Mouse (Mus musculus): ENCODE results near the gene H2-T22. TPM values are rescaled to one million over a fixed set of nuclear protein-coding genes. Genes with fewer than 3 reads are reported as not detected.
A peak's percentile ranks its signal among the peaks of the same experiment; 100 is the strongest.
"Not testable (repeated sequence)": the region's sequence is repeated elsewhere in the genome, so short reads cannot be mapped to it uniquely, and the experiment has no call there.

Gene H2-T22
- polyA plus RNA-seq, 1 experiment from 2014 or later, result 6.2 TPM

DNA sequence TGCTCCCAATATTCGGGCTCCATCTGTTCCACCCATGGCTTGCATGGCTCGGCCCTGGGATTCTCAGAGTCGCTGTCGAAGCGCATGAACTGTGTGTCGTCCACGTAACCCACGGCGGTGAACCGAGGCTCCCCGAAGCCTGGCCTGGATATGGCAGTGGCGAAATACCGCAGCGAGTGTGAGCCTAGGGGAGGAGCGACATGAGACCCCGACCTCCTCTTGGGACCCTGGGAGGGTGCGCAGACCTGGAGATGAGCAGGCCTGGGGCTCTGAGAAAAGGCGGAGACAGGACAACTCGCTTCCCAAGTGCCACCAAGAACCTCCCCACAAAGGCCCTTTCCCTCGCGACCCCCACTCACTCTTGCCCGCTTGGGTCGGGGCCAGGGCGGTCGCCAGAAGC is 15.4 kb upstream of the H2-T22 start:
- not testable (repeated sequence) for H3K9me3 ChIP-seq (replicated peaks; ENCODE audit: control insufficient read depth, low read length, poor library complexity, severe bottlenecking); H3K4me2 ChIP-seq (ENCODE audit: low read length); H3K9ac ChIP-seq (ENCODE audit: low read depth, low read length); H3K27me3 ChIP-seq (ENCODE audit: control insufficient read depth, insufficient read depth, low read depth, low read length); H3K36me3 ChIP-seq (ENCODE audit: control insufficient read depth, insufficient read depth, low read length); H3K4me3 ChIP-seq (ENCODE audit: low read depth, low read length); H3K4me1 ChIP-seq (ENCODE audit: control insufficient read depth, insufficient read depth, low read length); H3K27ac ChIP-seq (ENCODE audit: low read length); ATAC-seq
- WGBS, result 93% methylated on average over 23 of the region's 25 CpGs

DNA sequence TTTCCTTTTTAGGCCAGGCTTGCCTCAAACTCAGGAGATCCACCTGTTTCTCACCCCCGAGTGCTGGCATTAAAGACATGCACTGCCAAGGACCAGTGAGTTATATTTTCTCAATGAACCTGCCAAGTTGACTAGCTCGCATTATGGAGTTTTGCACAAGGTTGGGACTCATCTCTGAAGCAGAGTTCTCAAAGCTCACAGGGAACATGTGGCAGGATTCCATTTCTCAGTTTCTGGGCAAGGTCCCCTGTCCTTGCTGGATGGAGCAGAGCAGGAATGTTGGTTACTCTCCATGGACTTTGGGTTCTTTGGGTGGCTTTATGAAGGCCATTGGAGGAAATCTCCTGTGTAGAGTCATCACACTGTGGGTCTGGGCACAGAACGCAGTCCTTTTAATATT is 739 bp upstream of the H2-T22 start:
- Histone ChIP-seq H3K4me2 (ENCODE audit: low read length) (peak overlapping the region; percentile 66), H3K27me3 (ENCODE audit: control insufficient read depth, insufficient read depth, low read depth, low read length) (no peaks in the 10 kb centered on the region), H3K9ac (ENCODE audit: low read depth, low read length) (no peak overlapping the region), H3K9me3 (replicated peaks; ENCODE audit: control insufficient read depth, low read length, poor library complexity, severe bottlenecking) (no peaks in the 10 kb centered on the region), H3K36me3 (ENCODE audit: control insufficient read depth, insufficient read depth, low read length) (no peaks in the 10 kb centered on the region), H3K27ac (ENCODE audit: low read length) (no peak overlapping the region), H3K4me3 (ENCODE audit: low read depth, low read length) (no peak overlapping the region), H3K4me1 (ENCODE audit: control insufficient read depth, insufficient read depth, low read length) (0 out of 2 replicates have a peak, but pooled peaks cover 4% of the 10 kb centered on the region)
- WGBS, result 89% methylated on average over 3 of the region's 3 CpGs
- no peak for ATAC-seq

DNA sequence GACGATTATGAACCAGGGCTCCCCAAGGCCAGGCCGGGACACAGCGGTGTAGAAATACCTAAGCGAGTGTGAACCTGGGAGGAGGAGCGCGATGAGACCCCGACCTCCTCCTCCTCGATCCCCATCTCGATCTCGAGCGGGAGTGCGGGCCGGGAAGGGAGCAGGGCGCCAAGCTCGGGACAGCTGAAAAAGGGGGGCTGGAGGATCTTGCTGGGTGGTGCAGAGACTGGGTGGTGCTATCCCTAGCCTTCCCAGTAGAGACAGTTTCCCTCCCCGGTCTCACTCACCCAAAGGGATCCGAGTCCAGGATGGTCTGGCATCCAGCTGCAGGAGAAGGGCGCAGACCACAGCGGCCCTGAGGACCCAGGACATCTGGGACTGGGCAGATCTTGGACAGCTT is 492 bp downstream of the H2-T22 start:
- H3K27me3 ChIP-seq (ENCODE audit: control insufficient read depth, insufficient read depth, low read depth, low read length); H3K27ac ChIP-seq (ENCODE audit: low read length); H3K36me3 ChIP-seq (ENCODE audit: control insufficient read depth, insufficient read depth, low read length); H3K9me3 ChIP-seq (replicated peaks; ENCODE audit: control insufficient read depth, low read length, poor library complexity, severe bottlenecking); H3K4me1 ChIP-seq (ENCODE audit: control insufficient read depth, insufficient read depth, low read length): not testable (repeated sequence)
- peak overlapping the region; percentile 66 for H3K4me2 ChIP-seq (ENCODE audit: low read length)
- peak overlapping the region; percentile 37 for H3K4me3 ChIP-seq (ENCODE audit: low read depth, low read length)
- ATAC-seq, result peak; percentile 66
- 0% methylated on average over 16 of the region's 19 CpGs for WGBS
- peak overlapping the region; percentile 42; the same call in 1 of the 2 replicates for H3K9ac ChIP-seq (ENCODE audit: low read depth, low read length)

DNA sequence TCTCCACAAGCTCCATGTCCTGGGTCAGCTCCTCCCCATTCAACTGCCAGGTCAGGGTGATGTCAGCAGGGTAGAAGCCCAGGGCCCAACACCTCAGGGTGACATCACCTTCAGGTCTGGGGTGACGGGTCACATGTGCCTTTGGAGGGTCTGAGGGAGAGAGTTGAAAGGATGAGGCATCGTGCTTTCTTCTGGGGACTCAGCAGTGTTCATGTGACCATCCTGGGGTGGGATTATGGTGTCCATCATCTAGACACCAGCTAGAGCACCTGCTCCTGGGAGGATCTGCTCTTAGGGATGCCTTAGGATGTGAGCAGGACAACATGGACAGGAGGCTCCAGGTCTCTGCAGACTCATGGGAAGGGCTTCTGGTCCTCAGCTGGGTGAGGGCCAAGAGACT is 1.9 kb downstream of the H2-T22 start:
- WGBS, result 80% methylated on average over 2 of the region's 2 CpGs
- not testable (repeated sequence) for ATAC-seq; H3K36me3 ChIP-seq (ENCODE audit: control insufficient read depth, insufficient read depth, low read length)

DNA sequence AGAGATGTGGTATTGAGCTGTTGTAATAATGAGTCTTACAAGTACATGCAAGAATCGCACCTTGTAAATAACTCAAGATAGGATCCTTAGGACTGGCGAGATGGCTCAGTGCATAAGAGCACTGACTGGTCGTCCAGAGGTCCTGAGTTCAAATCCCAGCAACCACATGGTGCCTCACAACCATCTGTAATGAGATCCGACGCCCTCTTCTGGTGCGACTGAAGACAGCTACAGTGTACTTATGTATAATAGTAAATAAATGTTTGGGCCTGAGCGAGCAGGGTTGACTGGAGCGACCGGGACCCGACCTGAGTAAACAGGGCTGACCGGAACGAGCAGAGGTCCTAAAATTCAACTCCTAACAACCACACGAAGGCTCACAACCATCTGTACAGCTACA is 6.4 kb downstream of the H2-T22 start:
- not testable (repeated sequence) for H3K27me3 ChIP-seq (ENCODE audit: control insufficient read depth, insufficient read depth, low read depth, low read length); ATAC-seq; H3K9me3 ChIP-seq (replicated peaks; ENCODE audit: control insufficient read depth, low read length, poor library complexity, severe bottlenecking); H3K27ac ChIP-seq (ENCODE audit: low read length); H3K4me2 ChIP-seq (ENCODE audit: low read length); H3K4me3 ChIP-seq (ENCODE audit: low read depth, low read length); H3K36me3 ChIP-seq (ENCODE audit: control insufficient read depth, insufficient read depth, low read length); H3K9ac ChIP-seq (ENCODE audit: low read depth, low read length); H3K4me1 ChIP-seq (ENCODE audit: control insufficient read depth, insufficient read depth, low read length)
- 88% methylated on average over 13 of the region's 13 CpGs for WGBS

More for the DNA sequence above, 1.9 kb downstream of the H2-T22 start:
- H3K9ac ChIP-seq (ENCODE audit: low read depth, low read length); H3K27me3 ChIP-seq (ENCODE audit: control insufficient read depth, insufficient read depth, low read depth, low read length); H3K4me1 ChIP-seq (ENCODE audit: control insufficient read depth, insufficient read depth, low read length); H3K27ac ChIP-seq (ENCODE audit: low read length); H3K4me3 ChIP-seq (ENCODE audit: low read depth, low read length); H3K9me3 ChIP-seq (replicated peaks; ENCODE audit: control insufficient read depth, low read length, poor library complexity, severe bottlenecking); H3K4me2 ChIP-seq (ENCODE audit: low read length): not testable (repeated sequence)

DNA sequence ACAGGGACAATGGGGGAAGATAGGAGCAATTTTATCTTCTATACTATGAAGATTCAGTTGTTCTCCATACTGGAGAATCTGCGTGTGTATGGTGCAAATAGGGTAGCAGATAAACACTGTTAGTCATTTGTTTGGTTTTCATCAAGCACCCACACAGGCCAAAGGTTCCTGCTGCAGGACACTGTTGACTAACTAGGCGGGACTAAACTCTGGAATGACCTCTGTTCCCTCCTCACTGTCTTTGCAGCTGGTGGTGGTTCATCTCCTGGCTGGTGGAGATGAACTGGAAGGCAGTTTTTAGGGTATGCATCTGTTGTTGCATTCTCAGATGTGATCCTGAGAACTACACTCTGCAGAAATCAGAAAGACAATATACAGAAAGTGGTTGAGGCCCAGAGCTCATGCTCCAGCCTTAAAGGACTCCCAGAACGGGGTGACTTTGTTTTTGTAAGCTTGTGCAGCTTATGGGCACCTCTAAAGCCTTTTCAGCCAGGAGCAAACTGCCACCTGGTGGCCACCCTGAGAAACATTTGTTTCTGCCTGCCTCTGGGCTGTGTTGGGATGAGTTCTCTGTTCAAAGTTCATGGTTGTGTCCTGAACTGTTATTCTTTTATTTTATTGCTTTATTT is 7.4 kb downstream of the H2-T22 start:
- H3K9ac ChIP-seq (ENCODE audit: low read depth, low read length); H3K4me2 ChIP-seq (ENCODE audit: low read length); H3K36me3 ChIP-seq (ENCODE audit: control insufficient read depth, insufficient read depth, low read length); H3K27ac ChIP-seq (ENCODE audit: low read length); H3K27me3 ChIP-seq (ENCODE audit: control insufficient read depth, insufficient read depth, low read depth, low read length); H3K4me1 ChIP-seq (ENCODE audit: control insufficient read depth, insufficient read depth, low read length); H3K4me3 ChIP-seq (ENCODE audit: low read depth, low read length); H3K9me3 ChIP-seq (replicated peaks; ENCODE audit: control insufficient read depth, low read length, poor library complexity, severe bottlenecking); ATAC-seq: not testable (repeated sequence)
- WGBS, result 36% methylated on average over 3 of the region's 3 CpGs

DNA sequence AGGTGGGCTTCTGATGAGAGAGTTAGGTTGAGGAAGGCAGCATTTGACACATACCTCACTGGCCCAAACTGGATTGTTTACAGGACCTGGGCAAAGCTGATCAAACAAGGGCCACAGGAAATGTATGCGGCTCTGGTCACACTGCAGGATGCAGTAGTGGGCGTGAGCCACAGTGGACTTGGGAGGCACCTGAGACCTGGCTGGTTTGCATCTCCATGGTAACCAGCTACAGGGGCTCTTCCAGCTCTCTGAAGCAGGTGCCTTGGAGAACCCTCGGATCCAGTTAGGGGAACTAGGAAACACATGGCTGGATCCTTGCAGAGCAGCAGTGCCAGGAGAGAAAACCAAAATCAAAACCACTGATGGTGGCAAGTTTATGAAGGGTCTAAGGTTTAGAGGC is 8.0 kb downstream of the H2-T22 start:
- H3K4me2 ChIP-seq (ENCODE audit: low read length); H3K9ac ChIP-seq (ENCODE audit: low read depth, low read length); H3K4me1 ChIP-seq (ENCODE audit: control insufficient read depth, insufficient read depth, low read length); H3K36me3 ChIP-seq (ENCODE audit: control insufficient read depth, insufficient read depth, low read length); ATAC-seq; H3K9me3 ChIP-seq (replicated peaks; ENCODE audit: control insufficient read depth, low read length, poor library complexity, severe bottlenecking); H3K27me3 ChIP-seq (ENCODE audit: control insufficient read depth, insufficient read depth, low read depth, low read length); H3K27ac ChIP-seq (ENCODE audit: low read length); H3K4me3 ChIP-seq (ENCODE audit: low read depth, low read length): not testable (repeated sequence)
- 61% methylated on average over 3 of the region's 3 CpGs for WGBS

DNA sequence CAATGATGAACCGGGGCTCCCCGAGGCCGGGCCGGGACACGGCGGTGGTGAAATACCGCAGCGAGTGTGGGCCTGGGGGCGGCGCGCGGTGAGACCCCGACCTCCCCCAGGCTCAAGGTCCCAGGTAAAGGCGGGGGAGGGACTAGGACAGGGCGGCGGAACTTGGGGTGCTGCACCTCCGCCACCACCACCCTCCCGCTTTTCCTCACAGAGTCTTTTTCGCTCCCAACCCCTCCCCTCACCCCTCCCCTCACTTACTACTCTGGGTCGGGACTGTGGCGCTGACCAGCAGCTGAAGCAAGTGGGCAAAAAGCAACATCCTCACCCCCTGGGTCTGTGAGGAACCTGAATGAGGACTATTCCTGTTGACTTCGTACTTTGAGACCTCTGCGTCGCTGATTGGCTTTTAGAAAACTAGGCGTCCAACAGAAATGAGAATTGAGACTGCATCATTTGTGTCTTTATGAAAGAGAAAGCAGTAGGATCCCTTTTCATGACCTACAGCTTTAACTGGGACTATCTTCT is 10.1 kb downstream of the H2-T22 start, which contains the start of gene H2-T23:
H2-T23 (minus strand) TSS at position 505 of the 525 bp plus-strand sequence.
- ATAC-seq, result 0 out of 2 replicates have a peak, but pooled peaks have one; percentile 18

DNA sequence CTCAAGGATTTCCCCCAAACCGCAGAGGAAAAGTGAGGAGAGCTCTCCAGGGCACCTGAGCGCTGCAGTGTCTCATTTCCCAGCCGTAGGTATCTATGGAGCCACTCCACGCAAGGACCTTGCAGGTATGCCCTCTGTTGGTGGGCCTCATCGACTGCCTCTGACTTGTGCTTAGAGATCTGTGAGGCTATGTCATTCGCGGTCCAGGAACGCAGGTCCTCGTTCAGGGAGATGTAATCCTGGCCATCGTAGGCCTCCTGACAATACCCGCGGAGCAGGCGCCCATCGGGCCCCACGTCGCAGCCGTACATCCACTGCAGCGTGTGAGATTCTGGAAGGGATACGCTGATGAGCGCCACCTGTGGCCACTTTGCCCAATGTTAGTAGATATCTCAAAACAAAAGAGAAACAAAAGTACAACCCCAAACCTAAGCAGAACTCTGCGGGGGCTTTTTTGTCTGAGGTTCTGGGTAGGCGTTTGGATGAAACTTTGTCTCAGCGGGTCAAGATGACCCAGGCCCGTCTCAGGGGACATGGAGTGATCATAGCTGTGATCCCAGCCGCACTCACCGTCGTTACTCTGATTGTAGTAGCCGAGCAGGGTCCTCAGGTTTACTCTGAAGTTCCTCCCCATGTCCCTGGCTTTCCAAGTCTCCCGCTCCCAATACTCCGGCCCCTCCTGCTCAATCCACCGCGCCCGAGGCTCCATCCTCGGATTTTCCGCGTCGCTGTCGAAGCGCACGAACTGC is 10.8 kb downstream of the H2-T22 start:
- 1% methylated on average over 40 of the region's 40 CpGs for WGBS
- not testable (repeated sequence) for H3K9me3 ChIP-seq (replicated peaks; ENCODE audit: control insufficient read depth, low read length, poor library complexity, severe bottlenecking); H3K4me1 ChIP-seq (ENCODE audit: control insufficient read depth, insufficient read depth, low read length); H3K27me3 ChIP-seq (ENCODE audit: control insufficient read depth, insufficient read depth, low read depth, low read length); H3K36me3 ChIP-seq (ENCODE audit: control insufficient read depth, insufficient read depth, low read length); H3K27ac ChIP-seq (ENCODE audit: low read length)
- Histone ChIP-seq H3K9ac (ENCODE audit: low read depth, low read length) (peak overlapping the region; percentile 60), H3K4me3 (ENCODE audit: low read depth, low read length) (peak overlapping the region; percentile 44), H3K4me2 (ENCODE audit: low read length) (peak overlapping the region; percentile 75)
- peak; percentile 76 for ATAC-seq

More for the DNA sequence above, 10.1 kb downstream of the H2-T22 start, which contains the start of gene H2-T23:
- H3K4me2 ChIP-seq (ENCODE audit: low read length), result peak within 1 kb of the TSS; percentile 75
- not testable (repeated sequence) for H3K36me3 ChIP-seq (ENCODE audit: control insufficient read depth, insufficient read depth, low read length); H3K9me3 ChIP-seq (replicated peaks; ENCODE audit: control insufficient read depth, low read length, poor library complexity, severe bottlenecking); H3K27me3 ChIP-seq (ENCODE audit: control insufficient read depth, insufficient read depth, low read depth, low read length); H3K4me1 ChIP-seq (ENCODE audit: control insufficient read depth, insufficient read depth, low read length); H3K27ac ChIP-seq (ENCODE audit: low read length)
- H3K4me3 ChIP-seq (ENCODE audit: low read depth, low read length), result peak within 1 kb of the TSS; percentile 44
- H3K9ac ChIP-seq (ENCODE audit: low read depth, low read length), result peak within 1 kb of the TSS; percentile 60
- under 1% methylated on average over 21 of the region's 25 CpGs for WGBS

All from midbrain, embryonic 16.5 days (tissue).